Mouse (Mus musculus): ENCODE results near the gene Plce1.

GRCm38 (mm10) chr19:38602811-38603210 is 121.9 kb downstream of the Plce1 start:
- TF ChIP-seq POLR2A (IDR thresholded peaks at IDR 0.05; ENCODE audit: insufficient read depth, low read depth, low read length) (no peak), CTCF (IDR thresholded peaks at IDR 0.05; ENCODE audit: insufficient read depth, low read depth, low read length) (no peak)

Data from olfactory bulb, adult 2 months (tissue).